Mouse (Mus musculus) ovary, adult 18-20 months (tissue): ENCODE data around the gene Ndufaf2.

Source experiments
- DNase-seq: peaks from one replicate; pipeline ENCODE4 v3.0.0; 2022; ENCODE audit warnings: low spot score, mixed read lengths

The Ndufaf2 gene

DNA sequence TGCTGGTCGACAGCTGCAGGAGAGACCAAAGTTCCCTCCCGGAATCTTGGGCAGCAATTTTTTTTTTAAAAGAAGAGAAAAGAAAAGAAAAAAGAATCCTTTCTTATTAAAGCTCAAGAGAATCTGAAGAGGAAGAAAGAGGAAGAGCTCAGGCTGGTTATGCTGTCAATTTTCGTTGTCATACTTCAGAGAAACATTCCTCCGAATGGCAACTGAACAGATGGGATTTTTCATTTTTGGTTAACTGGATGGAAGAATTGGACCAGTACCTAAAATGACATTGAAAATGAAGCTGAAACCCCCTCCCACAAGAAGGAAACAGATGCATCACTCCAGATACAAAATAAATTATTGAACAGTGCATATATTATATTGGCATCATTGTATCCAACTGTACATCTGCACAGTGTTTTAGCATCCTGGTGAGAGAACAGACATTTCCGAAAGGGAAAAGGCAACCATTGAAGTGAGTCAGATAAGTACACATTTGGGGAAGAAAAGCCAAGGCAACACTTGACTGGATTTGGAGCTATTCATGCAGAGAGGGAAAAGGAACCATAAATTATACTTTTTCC lies 19.9 kb downstream of the Ndufaf2 start:
- DNase-seq: no peak

DNA sequence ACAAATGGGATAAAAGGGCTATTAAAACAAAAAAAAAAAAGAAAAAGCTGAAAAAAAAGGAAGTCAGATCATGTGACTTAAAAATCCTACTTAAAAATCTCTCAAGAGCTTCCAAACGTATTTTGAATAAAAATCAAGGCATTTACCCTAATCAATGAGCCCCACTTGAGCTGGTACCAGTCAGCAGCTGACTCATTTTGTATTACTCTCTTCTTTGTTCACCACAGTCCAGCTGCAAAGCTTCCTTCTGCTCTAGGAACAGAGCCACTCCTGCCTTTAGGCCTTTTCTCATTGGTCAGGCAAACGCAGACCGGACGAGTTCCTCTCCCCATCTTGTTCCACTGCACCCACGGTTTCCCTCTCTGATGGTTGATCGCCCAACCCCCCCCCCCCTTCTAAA lies 22.8 kb downstream of the Ndufaf2 start:
- DNase-seq: no peak

DNA sequence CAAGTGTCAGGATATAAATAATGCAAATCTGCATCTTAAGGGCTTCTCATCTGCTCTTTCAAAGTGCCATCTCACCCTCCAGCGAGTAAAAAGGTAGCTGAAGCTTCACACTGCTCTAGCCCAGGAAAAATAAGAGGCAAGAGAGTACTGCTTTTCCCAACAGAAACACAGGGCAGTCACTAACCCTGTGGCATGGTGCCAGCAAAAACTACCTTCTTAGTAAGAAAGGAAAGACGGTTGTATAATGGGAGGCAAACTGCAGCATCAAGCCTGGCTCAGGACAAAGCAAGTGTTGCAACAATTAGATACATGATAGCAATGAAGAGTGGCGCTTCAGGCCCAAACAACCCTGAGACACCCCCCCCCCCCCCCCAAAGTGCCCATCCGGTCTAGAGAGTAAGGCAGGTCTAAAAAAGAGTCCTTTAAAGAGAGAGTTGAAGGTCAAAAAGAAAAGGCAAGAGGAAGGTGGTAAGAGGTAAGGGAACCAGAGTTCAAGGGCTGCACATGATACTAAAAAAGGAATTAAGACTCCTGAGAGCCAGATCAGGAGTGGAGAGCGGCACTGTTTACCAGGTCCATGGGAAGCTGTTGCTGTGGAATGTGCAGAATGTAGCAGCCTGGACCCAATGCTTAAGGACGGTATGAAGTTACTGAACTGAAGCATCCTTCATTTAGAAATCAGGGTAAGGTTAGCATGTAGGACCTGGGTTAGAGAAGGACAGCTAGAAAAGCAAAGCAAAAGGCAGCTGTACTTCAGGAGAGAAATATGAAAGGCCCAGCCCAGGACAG lies 26.2 kb downstream of the Ndufaf2 start:
- DNase-seq: no peak

DNA sequence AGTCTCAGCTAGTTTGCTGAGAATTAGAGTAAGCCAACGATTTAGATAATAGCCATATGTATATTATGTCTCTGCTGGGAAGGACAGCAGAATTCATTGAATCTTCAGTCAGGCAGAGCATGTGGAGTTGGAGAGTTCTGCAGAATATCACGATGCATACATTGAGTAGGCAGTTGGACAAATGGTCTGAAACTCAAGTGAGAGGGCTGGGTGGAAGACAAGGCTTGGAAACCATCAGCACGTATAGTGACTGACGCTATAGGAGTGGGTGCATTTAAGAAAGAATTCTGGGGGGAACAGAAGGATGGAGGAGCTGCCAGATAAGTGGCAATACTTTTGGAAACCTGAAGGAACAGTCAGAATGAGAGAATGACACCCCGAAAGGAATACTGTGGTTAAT lies 27.7 kb downstream of the Ndufaf2 start:
- no peak for DNase-seq

DNA sequence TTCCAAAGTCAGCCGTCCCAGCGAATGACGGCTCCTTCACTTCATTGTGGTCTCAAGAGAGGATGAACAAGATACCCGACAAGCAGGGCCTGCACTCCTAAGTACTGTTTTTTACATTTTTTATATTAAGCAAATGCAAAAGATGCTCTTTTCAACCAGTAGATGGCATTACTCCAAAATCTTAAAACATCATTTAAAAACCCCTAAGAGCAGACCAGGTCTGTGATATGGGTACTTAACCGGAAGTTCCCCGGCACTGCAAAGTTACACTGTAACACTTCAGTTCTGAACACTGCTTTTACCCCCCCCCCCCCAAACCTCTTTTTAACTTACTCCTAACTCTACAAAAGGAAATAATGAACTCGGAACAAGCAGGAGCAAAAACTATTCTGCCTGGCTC lies 29.4 kb downstream of the Ndufaf2 start:
- DNase-seq: no peak

DNA sequence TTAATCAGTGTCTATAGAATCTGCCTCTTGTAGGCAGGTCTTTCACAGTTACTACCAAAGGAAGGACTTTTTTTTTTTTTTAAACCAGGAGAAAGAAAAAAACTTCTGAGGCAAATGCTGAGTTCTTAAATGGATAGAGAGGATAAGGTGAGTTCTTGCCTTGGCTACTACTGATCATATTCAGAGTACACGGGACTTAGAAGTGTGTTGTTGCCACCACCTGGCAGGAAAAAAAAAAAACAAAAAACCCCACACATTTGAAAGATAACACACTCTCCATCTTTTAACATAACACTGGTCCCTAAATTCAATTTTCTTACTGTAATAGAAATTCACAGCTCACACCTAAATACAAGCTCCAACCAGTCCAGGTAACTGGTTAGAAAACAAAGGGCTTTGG lies 30.5 kb downstream of the Ndufaf2 start:
- DNase-seq: no peak

DNA sequence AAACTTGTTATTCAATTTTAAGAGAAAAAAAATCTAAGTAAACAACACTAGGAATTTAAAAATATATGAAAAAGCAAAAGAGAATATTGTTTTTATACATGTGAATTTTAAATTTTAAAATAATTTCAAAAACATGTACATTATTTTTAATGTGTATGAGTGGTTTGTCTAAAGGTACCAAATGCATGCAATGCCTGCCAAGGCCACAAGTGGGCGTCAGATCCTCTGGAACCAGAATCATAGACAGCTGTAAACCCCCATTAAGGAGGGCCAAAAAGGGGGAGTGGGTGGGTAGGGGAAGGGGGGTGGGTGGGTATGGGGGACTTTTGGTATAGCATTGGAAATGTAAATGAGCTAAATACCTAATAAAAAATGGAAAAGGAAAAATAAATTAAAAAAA lies 31.3 kb downstream of the Ndufaf2 start:
- DNase-seq: no peak

DNA sequence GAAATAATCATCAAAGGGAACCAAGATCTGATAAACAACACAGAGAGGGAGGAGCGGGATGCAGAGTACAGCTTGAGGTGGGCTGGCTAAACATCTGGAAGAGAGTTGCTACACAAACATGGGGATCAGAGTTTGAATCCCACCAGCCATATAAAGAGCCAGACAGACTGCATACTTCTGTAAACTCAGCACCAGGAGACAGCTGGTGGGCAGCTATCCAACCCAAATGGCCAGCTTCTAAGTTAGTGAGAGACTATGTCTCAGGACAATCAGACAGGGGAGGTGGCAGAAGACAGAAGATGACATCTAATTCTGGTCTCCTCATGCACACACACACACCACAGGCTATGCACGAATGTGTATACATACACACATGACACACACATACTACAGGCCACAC lies 32.2 kb downstream of the Ndufaf2 start:
- DNase-seq: no peak

DNA sequence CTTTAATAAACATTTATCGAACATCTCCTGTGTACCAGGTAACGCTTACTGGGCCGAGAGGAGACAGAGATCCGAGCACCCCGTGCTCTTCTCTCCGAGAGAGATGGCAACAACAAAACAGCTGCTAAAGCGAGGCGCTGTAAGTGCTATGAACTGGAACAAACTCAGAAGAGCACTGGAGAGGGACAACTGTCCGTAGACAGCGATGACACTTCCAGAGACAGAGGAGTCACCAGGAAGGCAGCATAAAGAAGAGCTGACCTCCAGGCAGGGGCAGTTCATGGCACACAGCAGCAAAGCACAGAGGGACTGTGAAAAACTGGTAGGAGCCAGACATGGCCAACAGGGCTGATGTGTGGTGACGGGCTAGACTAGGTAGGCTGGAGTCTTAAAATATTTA lies 34.3 kb downstream of the Ndufaf2 start:
- no peak for DNase-seq

DNA sequence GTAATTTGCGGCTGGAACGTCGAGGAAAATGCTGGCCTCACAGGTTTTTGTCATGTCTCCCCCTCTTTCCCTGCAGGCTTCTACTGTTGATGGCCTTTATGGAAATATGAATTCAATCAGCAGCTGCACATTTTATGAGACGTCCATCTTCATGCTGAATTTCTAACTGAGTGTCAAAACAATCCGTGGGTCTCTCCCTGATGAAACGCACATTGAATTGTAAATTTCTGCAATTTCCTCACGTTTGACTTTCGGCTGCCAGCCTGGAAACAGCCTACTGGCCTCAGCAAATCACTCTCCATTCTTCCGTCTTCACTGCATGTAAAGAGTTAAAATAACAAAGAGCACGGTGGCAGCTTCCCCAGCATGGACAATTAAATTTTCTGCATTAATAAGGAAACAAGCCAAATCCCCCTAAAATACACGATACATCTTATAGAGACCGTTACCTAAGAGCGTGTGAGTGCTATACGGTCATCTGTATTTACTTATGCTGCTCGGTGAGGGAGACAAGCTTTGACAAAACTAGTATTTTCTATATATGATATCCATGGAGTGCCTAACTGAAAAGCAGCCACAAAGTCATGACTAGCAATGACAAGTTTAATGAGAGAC lies 35.2 kb downstream of the Ndufaf2 start:
- no peak for DNase-seq

DNA sequence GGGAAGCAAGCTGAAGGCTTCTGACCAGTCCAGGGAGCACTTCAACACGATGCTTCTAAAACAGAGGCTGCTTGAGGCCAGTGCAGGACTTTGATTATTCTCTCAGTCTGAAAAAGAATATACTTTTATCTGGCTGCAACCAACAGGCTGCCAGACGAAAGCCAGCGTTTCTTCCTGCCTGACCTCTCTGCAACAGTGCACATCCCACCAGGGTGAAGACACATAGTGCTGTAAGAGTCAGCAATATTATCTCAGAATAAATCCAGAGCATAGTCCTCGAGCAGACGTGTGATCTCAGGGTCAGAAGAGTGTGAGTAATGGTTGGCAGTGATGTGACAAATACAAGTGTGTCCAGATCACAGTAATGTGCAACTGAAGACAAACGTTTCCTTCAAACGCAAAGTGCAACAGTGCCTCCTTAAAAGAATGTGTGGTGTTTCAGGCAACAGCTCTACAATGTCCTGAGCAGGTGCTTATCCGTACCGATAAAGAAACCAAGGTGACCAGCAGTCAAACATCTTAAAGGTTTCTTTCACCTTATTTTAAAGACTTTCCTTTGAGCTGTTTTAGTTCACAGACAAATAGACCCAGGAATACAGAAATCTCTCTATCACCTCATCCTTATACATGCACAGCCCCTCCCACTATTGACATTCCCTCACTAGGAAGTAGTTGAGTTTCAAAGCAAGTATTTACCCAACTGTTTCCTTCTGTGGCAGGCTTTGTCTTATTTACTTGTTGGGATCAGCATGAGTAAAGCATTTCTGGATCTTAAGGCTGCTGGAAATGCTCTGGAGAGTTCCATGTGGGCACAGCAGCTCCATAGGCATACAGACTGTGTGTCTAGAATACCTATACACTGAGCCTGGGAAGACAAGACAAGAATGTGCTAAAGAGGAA lies 38.8 kb downstream of the Ndufaf2 start:
- no peak for DNase-seq

DNA sequence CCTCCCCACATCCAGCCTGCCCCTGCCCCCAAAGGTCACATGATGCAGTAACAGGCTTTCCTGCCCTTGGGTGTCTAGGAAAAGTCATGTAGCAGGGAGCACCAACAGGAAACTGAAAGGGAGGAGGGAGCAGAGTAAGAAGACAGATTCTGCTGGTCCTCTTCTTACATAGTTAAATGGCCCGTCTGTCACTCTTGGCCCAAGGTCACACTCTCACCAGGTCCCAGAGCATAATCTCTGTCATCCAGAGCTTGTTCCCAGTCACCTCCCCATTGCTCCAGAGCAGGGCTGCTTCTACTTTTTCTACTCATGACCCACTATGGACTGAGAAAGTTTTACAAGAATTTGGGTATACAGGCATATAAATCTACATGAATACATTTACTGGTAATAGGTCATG lies 40.2 kb downstream of the Ndufaf2 start:
- no peak for DNase-seq

DNA sequence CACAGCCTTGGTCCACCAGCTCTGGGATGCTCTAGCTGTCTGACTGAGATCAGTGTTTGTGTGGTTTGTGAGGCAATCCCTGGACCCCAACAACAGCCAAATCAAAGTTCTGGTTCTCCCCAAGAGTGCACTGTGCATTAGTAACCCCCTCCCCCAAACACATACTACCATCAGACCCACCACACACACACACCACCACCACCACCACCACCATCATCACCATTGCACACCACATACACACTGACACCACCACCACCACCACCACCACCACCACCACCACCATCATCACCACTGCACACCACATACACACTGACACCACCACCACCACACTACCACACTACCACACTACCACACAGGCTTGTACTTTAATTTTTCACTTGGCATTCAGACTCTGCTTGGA lies 40.8 kb downstream of the Ndufaf2 start:
- DNase-seq: no peak

DNA sequence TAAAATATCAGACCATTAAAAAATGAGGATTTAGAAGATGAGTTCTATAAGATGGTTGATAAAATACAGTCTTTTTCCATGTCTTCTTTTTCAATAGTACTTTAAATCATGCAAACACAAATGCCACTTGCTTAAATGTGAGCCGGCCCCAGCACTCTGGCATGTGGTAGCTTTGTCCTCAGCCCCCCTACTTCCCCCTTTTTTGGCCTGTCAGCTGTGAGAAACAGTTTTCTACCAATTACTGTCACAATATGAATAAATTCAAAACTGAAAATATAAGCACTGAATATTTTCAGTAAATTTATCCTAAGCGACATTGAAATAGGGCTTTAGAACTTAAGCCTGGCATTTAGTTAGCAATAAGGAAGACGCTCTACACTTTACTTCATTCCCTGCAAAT lies 44.2 kb downstream of the Ndufaf2 start:
- DNase-seq: no peak

DNA sequence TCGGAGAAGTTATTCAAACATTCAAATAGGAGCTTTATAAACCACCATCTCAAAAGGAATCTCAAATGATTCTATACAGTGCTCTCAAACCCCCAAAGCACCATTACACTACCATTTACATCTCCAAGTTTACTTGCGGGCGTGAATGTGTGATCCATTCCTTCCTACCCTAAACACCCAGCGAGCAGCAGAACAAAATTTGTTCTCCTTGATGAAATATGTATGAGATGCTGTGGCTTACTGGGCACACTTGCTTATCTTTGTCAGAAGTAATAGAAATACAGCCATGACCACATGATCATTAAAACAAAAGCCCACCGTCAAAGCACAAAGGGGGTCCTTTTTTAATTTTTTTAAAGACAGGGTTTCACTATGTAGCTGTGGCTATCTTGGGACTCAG lies 44.9 kb downstream of the Ndufaf2 start:
- DNase-seq: no peak

DNA sequence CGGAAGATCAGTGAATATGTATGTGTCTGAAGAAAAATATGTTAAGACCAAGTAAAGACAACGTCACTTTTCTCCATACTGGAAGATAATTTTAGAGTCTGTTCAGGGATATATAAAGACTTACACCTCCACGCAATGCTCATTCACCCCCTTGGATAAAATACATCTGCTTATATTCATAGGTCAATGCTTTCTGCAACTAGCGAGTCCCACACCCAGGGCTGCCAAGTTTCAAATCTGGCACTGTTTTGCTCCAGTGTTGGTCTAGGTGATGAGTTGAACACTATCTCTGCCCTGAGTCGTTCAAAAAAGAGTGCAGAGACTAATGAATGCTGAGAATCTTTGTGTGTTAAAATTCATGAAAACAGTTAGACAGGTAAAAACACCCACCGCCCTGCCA lies 47.5 kb downstream of the Ndufaf2 start:
- DNase-seq: no peak

DNA sequence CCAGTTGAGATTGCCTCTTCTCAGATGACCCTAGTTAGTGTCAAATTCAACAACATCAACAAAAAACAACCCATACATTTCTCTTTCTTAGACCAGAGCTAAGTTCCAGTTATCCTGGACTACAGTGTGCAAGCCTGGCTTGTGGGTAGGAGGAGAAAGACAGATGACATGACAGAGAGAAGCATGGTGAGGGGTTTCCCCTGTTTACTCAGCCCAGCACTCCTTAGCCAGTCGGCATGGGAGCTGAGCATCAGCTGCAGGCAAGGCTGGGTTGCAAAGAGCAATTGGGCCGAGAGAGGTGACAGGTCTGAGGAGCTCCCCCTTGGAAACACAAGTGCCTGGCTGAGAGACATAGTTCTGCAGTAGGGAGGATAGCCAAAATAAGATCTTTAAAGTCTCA lies 57.7 kb downstream of the Ndufaf2 start:
- no peak for DNase-seq

DNA sequence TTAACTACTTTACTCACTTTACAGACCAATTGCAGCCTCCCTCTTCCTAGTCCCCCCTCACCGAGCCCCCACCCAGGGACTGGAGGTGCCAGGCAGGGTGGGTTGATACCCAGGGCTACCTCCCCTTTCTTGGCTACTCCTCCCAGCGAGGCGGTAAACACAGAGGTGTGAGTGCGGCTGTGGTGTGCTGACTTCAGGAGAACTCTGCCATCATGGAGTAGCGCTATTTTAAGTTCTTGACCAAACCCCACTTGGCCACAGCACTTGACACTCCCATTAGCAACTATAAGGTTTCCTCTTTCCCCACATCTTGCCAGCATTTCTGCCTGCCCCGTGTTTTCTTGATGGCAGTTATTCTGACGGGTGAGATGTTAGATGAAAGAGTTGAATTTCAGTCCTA lies 62.0 kb downstream of the Ndufaf2 start:
- DNase-seq: no peak

DNA sequence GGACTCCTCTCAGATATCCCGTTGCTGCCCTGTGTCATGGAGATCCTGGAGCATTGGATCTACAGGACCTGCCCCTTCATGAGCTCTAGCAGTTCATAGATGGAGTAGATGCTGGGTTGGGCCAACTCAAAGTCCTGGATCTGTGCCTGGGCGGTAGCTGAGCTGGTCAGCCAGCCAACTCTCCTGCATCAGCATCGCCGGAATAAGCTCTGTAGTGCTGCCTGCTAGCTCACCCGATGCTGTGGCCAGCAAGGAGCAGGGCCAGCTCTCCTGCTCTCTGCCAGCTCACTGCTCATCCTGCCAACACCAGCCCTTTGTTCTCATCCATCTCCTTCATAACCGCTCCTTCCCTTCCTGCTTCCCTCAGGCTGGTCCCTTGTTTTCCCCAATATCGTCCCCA lies 62.8 kb downstream of the Ndufaf2 start:
- no peak for DNase-seq

DNA sequence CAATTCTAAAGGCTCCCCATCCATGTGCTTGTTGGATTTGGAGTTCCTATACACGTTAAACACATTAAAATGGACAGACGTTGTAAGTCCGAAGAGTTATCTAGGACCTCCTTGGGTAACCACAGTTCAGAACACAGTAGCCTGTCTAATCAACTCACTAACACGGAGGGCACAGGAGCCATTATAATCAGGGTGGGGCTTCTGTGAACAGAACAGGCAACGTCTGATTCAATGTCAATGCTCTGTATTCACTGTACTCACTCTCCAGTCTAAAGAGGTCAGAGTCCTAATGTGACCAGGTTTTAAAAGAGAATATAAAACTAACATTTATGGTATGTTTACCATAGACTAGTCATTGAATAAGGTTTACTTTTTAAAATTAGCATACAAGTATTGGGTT lies 63.7 kb downstream of the Ndufaf2 start:
- DNase-seq: no peak

DNA sequence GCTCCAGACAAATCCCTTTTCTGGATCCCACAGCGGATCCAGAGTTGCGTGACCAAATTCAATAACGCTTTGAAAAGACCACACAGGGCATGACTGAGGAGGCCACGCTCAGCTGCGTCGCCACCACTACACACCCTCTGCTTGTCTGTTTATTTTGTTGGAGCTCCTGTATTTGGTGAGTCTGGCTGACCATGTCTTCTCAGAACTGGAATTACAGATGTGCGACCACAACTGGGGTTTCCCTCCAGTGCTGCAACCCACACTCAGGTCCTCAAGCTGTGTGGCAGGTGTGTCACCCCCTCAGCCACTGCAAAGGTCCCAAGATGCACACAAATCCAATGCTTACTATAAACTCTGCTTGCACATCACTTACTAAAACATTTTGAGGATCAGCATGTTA lies 66.1 kb downstream of the Ndufaf2 start:
- DNase-seq: no peak

DNA sequence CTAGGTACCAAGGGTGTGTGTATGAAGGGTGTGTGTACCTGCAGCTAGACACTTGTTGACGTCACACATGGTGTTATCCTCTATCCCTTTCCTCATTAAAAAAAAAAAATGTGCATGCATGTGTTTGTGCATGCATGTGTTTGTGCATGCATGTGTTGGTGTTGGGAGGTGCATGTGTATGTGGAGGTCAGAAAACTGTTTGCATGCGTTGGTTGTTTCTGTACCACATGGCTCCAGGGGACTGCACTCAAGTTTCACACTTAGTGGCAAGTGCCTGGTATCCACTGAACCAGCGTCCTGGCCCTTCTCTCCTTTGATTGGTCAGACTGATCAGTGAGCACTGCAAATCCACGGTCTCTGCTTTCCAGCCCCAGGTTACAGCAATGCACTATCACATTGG lies 71.7 kb downstream of the Ndufaf2 start:
- DNase-seq: no peak

DNA sequence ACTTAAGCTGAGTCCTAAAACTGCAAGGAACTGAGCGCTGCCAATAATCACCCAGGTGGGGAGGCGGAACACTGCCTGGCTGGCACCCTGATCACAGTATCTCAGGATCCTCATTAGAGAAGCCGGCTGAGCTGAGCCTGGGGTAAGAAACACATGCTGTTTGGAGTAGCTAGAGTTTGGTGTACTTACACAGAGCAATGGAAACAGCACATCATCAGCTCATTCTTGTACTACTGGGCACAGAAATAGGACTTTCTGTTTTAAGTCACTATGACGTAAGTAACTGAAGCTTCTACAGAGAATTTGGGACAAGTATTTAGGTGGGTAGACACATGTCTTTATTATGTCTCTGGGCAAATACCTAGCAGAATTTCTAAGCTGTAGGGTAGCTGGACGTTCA lies 72.4 kb downstream of the Ndufaf2 start:
- no peak for DNase-seq
